Mouse (Mus musculus) myocyte (in vitro differentiated cells): Measurements from ENCODE around the gene Lcat.

Experiments used
- MYOD1 ChIP-seq, 3 experiments: IDR thresholded peaks; one replicate each; pipeline ENCODE4 v1.6.1; 2011; ENCODE audit warnings: control low read depth in 2 of 3, low read depth in 2 of 3, mild to moderate bottlenecking in 2 of 3, moderate library complexity in 1 of 3; ENCODE audit not compliant: insufficient read length in 2 of 3, control insufficient read depth in 1 of 3
- POLR2A ChIP-seq: IDR thresholded peaks from one replicate; pipeline ENCODE4 v1.6.1; 2011; ENCODE audit warnings: low read depth, mild to moderate bottlenecking, control low read depth, moderate library complexity; ENCODE audit not compliant: insufficient read length
- POLR2AphosphoS2 ChIP-seq: IDR thresholded peaks from one replicate; pipeline ENCODE4 v1.6.1; 2011; ENCODE audit warnings: low read depth, control low read depth; ENCODE audit not compliant: insufficient read length

GRCm38 (mm10) chr8:105942542-105942941 is 640 bp downstream of the Lcat start:
- TF ChIP-seq POLR2AphosphoS2, result peak; percentile 7
- TF ChIP-seq MYOD1 (IDR thresholded peaks at IDR 0.05; ENCODE audit: control insufficient read depth in 1 of 3, insufficient read length in 2 of 3, low read depth in 2 of 3), result no peak
- TF ChIP-seq POLR2A, result no peak
